Mouse (Mus musculus) thymus, adult 2 months (tissue): ENCODE measurements at regions not wholly inside any gene's neighbourhood (a gene's known extent, or its start where the extent isn't known, plus 50 kb on each side); places are given as distances from the start of the nearest gene placed in this dataset.

Experiments
- DNase-seq: peaks from one replicate; pipeline ENCODE4 v3.0.0; 2021
- H3K27ac ChIP-seq: fragments of 200-500 bp; 2 replicates; pipeline ENCODE4 v1.5.1; 2012; ENCODE audit warnings: low read length, control low read depth; ENCODE audit not compliant: control insufficient read depth, insufficient read depth
- H3K27me3 ChIP-seq: fragments of 200-500 bp; 2 replicates; pipeline ENCODE4 v1.6.1; 2012; ENCODE audit warnings: mild to moderate bottlenecking, low read length, moderate library complexity, mixed read lengths; ENCODE audit not compliant: control insufficient read depth, insufficient read depth
- H3K36me3 ChIP-seq: fragments of 200-500 bp; 2 replicates; pipeline ENCODE4 v1.6.1; 2012; ENCODE audit warnings: mild to moderate bottlenecking, low read length, moderate library complexity; ENCODE audit not compliant: control insufficient read depth, insufficient read depth
- H3K4me1 ChIP-seq: fragments of 200-500 bp; replicated peaks from 2 replicates; pipeline ENCODE4 v1.6.1; 2012; ENCODE audit warnings: low read length; ENCODE audit not compliant: control insufficient read depth, insufficient read depth
- H3K4me3 ChIP-seq: fragments of 200-500 bp; 2 replicates; pipeline ENCODE4 v1.5.1; 2012; ENCODE audit warnings: mild to moderate bottlenecking, low read length, control low read depth, moderate library complexity; ENCODE audit not compliant: control insufficient read depth, insufficient read depth
- CTCF ChIP-seq: fragments of 200-500 bp; IDR thresholded peaks from 2 replicates; pipeline ENCODE4 v1.5.1; 2012; ENCODE audit warnings: mild to moderate bottlenecking, control low read depth, low read length, moderate library complexity, borderline replicate concordance; ENCODE audit not compliant: control insufficient read depth, poor library complexity, insufficient read depth; ENCODE audit errors: extremely low read depth
- POLR2A ChIP-seq: fragments of 200-500 bp; IDR thresholded peaks from 2 replicates; pipeline ENCODE4 v1.6.1; 2012; ENCODE audit warnings: mild to moderate bottlenecking, low read length, control low read depth, moderate library complexity; ENCODE audit not compliant: control insufficient read depth, poor library complexity, insufficient read depth; ENCODE audit errors: extremely low read depth
- WGBS: fragments of 180-500 bp; shearing (Covaris S2); methylation state at CpG from one replicate; pipeline ENCODE4 v1.1.7; 2018; 5-methylcytosine and 5-hydroxymethylcytosine counted together

- H3K36me3 ChIP-seq: no peaks in the 10 kb centered on the region
- H3K27me3 ChIP-seq: no peaks in the 10 kb centered on the region
- 3% methylated on average over 5 of the region's 5 CpGs for WGBS
- H3K27ac ChIP-seq: no peak overlapping the region
- TF ChIP-seq CTCF (no peak), POLR2A (no peak)
- H3K4me3 ChIP-seq: no peak overlapping the region
- H3K4me1 ChIP-seq: no peaks in the 10 kb centered on the region
- peak; percentile 45 for DNase-seq
Measured at GRCm38 (mm10) chrX:107477066-107477465, 73.9 kb upstream of the Itm2a start.

DNA sequence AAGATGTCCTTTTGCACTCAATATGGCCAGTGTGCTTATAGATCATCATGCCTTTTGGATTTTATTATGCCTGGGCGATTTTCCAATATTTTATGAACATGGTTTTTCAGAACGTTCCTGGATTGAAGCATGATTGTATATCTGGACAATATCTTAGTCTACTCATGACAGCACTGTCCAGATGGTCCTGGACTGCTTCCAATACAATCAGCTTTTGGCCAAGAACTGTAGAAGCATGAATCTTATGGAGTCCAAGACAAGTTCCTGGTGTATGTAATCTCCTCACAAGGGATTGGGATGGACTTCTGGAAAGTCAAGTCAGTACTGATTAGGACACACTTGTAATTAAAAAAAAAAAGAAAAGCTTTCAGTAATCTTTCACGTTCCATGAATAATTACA, 66.1 kb upstream of the Itm2a start:
- DNase-seq: no peak
- no peaks in the 10 kb centered on the region for H3K36me3 ChIP-seq
- no peaks in the 10 kb centered on the region for H3K4me1 ChIP-seq
- no peak for TF ChIP-seq CTCF
- TF ChIP-seq POLR2A: no peak
- H3K4me3 ChIP-seq: no peak overlapping the region
- H3K27ac ChIP-seq: no peak overlapping the region
- H3K27me3 ChIP-seq: no peaks in the 10 kb centered on the region
- 86% methylated on average over 3 of the region's 3 CpGs for WGBS
